Mouse (Mus musculus): ENCODE measurements around the gene Yy2. TPM values are rescaled to one million over a fixed set of nuclear protein-coding genes. Genes with fewer than 3 reads are reported as not detected.

Gene Yy2
- 1.2 TPM for polyA plus RNA-seq (2021)

DNA sequence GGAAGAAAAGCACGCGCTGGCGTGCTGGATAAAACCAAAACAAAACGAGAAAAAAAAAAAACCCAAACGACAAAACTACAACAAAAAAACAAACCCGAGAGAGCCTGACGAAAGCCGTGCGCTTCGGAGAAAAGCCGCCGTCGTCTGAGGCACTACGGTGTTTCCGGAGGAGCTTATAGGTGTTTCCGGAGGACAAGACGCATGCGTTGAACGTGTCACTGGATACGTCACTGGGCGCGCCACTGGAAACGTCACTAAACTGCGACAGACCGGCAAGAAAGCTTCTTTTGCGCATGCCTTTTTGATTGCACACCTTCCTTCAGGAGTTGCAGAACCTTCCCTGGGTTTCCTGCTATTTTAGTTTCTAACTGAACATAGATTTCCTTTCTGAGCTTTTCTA lies at the start of gene Yy2:
Gene Yy2, minus strand, starts transcription at position 146 of the 400 bp plus-strand sequence.
- in situ Hi-C loops (cut with MboI; ENCODE audit: low pct_unique_long_range_greater_than_20kb) = no loop called here
- ChIA-PET CTCF (no interaction called here), POLR2A (interaction anchor here (0.6 kb wide), 1 partner anchor 580 kb away, joined by 4 read pairs; no protein-coding TSS in a partner anchor)
- ATAC-seq = no peak
- no peak for TF ChIP-seq CTCF (IDR thresholded peaks at IDR 0.05)
- peaks cover 13% of the 10 kb centered on the region for H3K27me3 ChIP-seq
- DNase-seq (ENCODE audit: low read depth, low spot score) = no peak

DNA sequence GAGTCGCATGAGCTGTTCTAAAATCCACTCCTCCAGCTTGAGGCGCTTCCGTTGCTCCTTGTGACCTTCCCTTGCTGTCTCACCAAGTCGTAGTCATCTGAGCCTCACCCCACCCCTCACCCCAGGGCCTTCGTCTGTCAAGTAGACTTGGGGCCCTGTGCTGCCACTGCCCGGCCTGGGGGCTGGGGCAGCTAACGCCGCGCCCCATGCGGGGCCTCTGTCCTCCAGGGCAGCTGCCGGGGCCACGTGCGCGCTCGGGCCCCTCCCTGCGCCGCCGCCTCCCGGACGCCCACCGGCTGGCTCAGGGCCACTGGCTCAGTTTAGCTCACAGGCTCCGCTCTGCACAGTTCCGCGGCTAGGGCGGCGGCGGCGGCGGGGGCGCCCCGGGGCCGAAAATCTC lies 44.1 kb upstream of the Yy2 start:
- DNase-seq (ENCODE audit: low read depth, low spot score) (no peak), ATAC-seq (no peak)
- POLR2A ChIA-PET = no interaction called here
- in situ Hi-C loops (cut with MboI; ENCODE audit: low pct_unique_long_range_greater_than_20kb) = no loop called here
- CTCF ChIA-PET = interaction anchor here (0.5 kb wide), 1 partner anchor 1426 kb away, joined by 3 read pairs; no protein-coding TSS in a partner anchor
- H3K27me3 ChIP-seq = peaks cover 9% of the 10 kb centered on the region
- no peak for TF ChIP-seq CTCF (IDR thresholded peaks at IDR 0.05)

DNA sequence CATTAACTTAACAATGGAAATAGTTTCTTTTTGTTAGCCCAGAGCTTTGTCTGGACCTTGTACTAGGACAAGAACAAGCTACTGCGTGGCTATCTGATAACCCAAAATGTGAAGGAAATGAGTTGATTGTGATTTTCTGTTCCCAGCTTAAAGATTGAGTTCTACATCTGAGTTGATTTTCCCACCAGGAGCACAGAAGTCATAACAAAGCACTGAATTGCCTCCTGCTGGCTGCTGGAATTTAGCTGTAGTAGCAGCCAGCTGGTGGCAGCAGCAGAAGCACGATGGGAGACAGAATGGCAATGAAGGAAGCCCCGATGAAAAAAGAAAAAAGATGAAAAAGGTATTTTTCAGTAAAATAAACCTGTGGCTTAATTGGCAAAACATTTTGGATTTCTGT lies 32.7 kb upstream of the Yy2 start:
- CTCF ChIA-PET = interaction anchor here (1.0 to 1.8 kb wide), 3 partner anchors 18 to 43 kb away, joined by 3 to 8 read pairs (median 3); no protein-coding TSS in a partner anchor
- in situ Hi-C loops (cut with MboI; ENCODE audit: low pct_unique_long_range_greater_than_20kb) = no loop called here
- POLR2A ChIA-PET = no interaction called here
- H3K27me3 ChIP-seq = peaks cover 8% of the 10 kb centered on the region
- TF ChIP-seq CTCF (IDR thresholded peaks at IDR 0.05) = no peak
- ATAC-seq = no peak
- no peak for DNase-seq (ENCODE audit: low read depth, low spot score)

DNA sequence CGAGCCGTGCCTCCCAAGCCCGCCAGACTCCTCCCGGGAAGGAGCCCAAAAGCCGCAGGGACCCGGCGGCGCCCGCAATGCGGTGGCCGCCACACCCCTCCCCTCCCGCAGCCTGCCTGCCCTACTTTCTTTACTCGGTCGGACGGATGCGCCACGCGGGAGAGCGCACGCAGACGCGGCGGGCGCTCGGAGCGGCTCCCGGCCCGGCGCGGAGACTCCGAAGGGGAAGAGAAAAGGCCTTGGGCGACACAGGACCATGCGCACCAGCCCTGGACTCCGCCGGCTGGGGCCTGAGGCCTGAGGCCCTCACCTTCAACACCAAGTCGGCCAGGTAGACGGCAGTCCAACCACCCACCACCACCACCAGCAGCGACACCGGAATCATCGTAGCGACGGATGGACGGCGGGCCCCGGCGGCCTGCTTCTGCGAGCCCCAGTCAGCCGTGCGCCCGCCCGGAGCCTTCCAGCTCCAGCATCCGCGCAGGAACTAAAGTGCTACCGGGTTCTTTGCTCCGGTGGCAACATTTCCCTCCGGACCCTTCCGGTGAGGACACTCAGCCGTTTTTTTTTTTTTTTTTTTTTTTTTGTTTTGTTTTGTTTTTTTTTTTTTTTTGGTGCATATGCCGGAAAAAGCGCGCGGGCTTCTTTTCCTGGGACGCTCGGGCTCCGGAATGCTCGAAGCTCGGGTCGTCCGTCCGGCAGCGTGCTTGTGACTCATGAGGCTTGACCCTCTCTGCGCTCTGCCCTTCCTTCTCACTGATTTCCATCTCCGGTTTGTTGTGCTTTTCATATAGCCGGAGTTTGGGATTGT lies 29.6 kb upstream of the Yy2 start, which contains the start of gene Mbtps2:
Gene Mbtps2, minus strand, starts transcription at position 530 of the 811 bp plus-strand sequence.
- DNase-seq (ENCODE audit: low read depth, low spot score) (no peak), ATAC-seq (peak; percentile 57)
- CTCF ChIA-PET = no interaction called here
- H3K27me3 ChIP-seq = peaks cover 9% of the 10 kb centered on the region
- in situ Hi-C loops (cut with MboI; ENCODE audit: low pct_unique_long_range_greater_than_20kb) = no loop called here
- POLR2A ChIA-PET = interaction anchor here (0.7 kb wide), 1 partner anchor 16 kb away, joined by 11 read pairs; no protein-coding TSS in a partner anchor
- TF ChIP-seq CTCF (IDR thresholded peaks at IDR 0.05) = no peak

DNA sequence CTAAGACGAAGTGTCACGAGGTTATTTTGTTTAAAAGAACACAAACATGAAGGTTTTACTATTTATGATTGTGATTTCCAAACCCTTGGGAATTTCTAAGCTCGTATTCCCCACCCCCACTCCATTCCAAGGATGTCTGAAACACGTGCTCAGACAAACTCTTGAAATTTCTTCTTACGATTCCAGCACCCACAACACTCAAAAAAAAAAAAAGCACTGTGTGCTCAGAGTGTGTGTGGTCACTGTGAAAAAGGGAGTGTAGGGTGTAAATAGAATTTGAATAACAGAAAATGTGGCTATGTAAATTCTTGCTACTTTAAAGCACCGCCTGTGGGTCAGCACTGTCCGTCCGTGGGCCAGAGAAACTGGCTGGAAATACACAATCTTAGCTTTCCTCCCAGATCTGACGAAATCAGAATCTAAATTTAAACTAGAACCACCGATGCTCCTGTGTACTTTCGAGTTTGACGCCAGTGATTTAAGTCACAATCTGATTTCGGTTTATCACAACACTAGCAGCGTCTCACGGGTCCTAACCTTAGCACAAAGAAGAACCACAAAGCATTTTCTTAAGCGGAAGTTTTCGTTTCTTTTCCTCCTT lies 28.9 kb upstream of the Yy2 start:
- ChIA-PET POLR2A (interaction anchor here (0.6 to 0.7 kb wide), 3 partner anchors 15 to 96 kb away, joined by 4 to 11 read pairs (median 6); no protein-coding TSS in a partner anchor), CTCF (interaction anchor here (1.1 to 1.5 kb wide), 2 partner anchors 10 to 14 kb away, joined by 3 to 4 read pairs; no protein-coding TSS in a partner anchor)
- in situ Hi-C loops (cut with MboI; ENCODE audit: low pct_unique_long_range_greater_than_20kb) = no loop called here
- no peak for TF ChIP-seq CTCF (IDR thresholded peaks at IDR 0.05)
- DNase-seq (ENCODE audit: low read depth, low spot score) = no peak
- H3K27me3 ChIP-seq = peaks cover 11% of the 10 kb centered on the region
- no peak for ATAC-seq

DNA sequence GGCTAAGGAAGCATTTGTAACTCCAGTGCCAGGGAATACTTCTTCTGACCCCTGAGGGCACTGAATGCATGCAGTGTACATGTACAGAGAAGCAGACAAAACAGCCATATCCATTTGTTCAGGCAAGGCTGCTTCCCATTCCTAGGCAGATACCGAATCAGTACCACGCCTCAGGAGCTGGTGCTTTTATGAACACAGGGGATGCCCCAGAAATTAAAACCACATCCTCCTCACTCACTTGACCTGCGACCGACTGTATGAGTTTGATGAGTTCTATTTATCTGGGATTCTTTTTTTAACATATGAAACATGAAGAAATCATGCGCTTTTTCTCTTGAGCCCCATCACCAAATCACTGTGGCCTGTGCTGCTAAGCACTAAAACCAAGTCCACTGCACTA lies 28.0 kb upstream of the Yy2 start:
- ChIA-PET POLR2A (interaction anchor here (0.6 to 0.7 kb wide), 2 partner anchors 33 to 95 kb away, joined by 4 to 6 read pairs; no protein-coding TSS in a partner anchor), CTCF (interaction anchor here (1.1 to 1.5 kb wide), 2 partner anchors 9 to 13 kb away, joined by 3 to 4 read pairs; no protein-coding TSS in a partner anchor)
- TF ChIP-seq CTCF (IDR thresholded peaks at IDR 0.05) = no peak
- DNase-seq (ENCODE audit: low read depth, low spot score) (no peak), ATAC-seq (no peak)
- peaks cover 16% of the 10 kb centered on the region for H3K27me3 ChIP-seq
- in situ Hi-C loops (cut with MboI; ENCODE audit: low pct_unique_long_range_greater_than_20kb) = no loop called here

DNA sequence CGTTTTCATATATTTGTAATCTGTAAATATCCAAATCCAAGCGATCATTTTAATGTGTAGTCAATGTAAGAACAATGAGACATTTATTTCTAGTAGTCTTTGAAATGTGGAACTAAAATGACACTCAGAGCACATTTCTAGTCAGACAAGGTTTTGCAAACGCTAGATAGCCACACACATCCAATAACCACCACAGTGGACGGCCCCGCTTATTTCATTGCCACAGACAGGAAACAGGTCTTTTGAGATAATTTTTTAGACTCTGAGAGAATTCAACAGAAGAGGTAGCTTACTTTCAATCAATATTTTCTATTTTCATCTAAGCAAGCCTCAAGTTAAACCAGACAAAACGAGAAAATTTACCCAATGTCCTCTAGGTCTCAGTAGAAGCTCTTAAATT lies 27.1 kb upstream of the Yy2 start:
- CTCF ChIA-PET = no interaction called here
- ATAC-seq (no peak), DNase-seq (ENCODE audit: low read depth, low spot score) (no peak)
- in situ Hi-C loops (cut with MboI; ENCODE audit: low pct_unique_long_range_greater_than_20kb) = no loop called here
- POLR2A ChIA-PET = no interaction called here
- peaks cover 12% of the 10 kb centered on the region for H3K27me3 ChIP-seq
- TF ChIP-seq CTCF (IDR thresholded peaks at IDR 0.05) = no peak

DNA sequence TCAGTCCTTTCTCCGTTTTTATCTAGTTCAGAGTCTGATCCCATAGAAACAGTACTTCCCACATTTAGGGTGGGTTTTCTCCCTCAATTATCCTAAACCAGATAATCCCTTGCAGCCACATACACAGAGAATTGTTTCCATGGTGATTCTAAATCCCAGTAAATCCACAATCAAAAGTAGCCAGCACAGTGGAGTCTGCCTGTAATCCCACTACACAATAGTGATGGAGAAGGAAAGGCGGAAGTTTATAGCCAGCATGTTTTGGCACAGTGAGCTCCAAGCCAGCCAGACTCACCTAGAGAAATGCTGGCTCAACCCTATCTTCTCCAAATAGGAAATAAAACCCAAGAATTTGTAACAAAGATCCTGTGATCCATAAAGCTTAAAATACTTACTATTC lies 25.8 kb upstream of the Yy2 start:
- ATAC-seq (no peak), DNase-seq (ENCODE audit: low read depth, low spot score) (no peak)
- POLR2A ChIA-PET = no interaction called here
- in situ Hi-C loops (cut with MboI; ENCODE audit: low pct_unique_long_range_greater_than_20kb) = no loop called here
- H3K27me3 ChIP-seq = peaks cover 11% of the 10 kb centered on the region
- CTCF ChIA-PET = no interaction called here
- TF ChIP-seq CTCF (IDR thresholded peaks at IDR 0.05) = no peak

DNA sequence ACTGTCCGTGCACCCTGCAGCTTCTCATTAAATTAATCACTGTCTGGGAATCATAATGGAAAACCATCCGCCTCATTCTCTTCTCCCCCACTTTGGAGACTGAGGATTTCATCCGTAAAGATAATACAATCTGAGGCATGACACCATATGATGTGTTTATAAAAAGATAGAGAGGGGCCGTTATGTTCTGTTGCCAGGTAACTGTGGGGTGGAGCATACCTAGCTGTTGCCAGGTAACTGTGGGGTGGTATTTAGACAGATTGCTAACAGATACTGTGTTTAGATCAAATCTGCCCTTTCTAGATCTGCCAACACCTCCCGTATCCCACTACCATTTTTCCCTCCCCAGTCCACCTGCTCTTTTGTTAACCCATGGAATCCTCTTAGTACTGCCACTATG lies 18.2 kb upstream of the Yy2 start:
- DNase-seq (ENCODE audit: low read depth, low spot score) (no peak), ATAC-seq (no peak)
- no peaks in the 10 kb centered on the region for H3K27me3 ChIP-seq
- no peak for TF ChIP-seq CTCF (IDR thresholded peaks at IDR 0.05)
- ChIA-PET POLR2A (no interaction called here), CTCF (no interaction called here)
- in situ Hi-C loops (cut with MboI; ENCODE audit: low pct_unique_long_range_greater_than_20kb) = no loop called here

DNA sequence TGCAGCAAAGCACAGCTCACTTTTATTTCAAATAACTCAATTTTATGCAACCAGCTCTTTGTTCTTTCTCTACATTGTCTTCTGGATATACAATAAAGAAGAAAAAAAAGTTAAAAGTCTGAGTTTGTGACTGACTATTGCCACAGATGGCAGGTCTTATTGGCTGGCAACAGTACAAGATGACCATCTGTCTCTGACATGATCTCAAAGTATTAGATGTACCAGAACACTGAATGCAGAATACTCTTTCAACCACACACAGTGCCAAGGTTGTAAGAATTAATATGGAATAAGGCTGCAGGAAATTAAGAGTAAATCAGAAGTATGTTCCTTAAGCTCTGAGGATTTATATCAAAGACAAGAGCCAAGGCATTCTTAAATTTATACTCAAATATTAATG lies 17.6 kb upstream of the Yy2 start:
- POLR2A ChIA-PET = interaction anchor here (0.5 kb wide), 1 partner anchor 274 kb away, joined by 3 read pairs; no protein-coding TSS in a partner anchor
- CTCF ChIA-PET = no interaction called here
- in situ Hi-C loops (cut with MboI; ENCODE audit: low pct_unique_long_range_greater_than_20kb) = no loop called here

DNA sequence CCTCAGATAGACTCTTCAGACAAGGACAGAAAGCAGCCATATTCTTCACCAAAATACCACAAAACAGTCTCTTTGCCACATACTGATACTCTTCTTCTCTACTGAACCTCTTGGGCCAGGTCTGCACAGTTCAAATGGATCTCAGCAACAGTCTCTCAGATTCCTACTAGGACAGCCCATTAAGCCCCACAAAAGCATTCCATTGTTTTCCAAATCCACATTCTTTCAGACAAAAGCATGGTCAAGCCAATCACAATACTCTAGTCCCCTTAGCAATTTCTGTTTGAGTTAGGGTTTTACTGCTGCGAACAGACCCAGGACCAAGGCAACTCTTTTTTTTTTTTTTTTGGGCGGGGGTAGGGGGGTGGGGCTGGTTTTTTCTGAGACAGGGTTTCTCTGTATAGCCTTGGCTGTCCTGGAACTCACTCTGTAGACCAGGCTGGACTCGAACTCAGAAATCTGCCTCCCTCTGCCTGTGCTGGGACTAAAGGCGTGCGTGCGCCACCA lies 10.4 kb upstream of the Yy2 start:
- no peaks in the 10 kb centered on the region for H3K27me3 ChIP-seq
- CTCF ChIA-PET = no interaction called here
- in situ Hi-C loops (cut with MboI; ENCODE audit: low pct_unique_long_range_greater_than_20kb) = loop anchor here (5.0 kb wide), 1 partner anchor 82 kb away; no protein-coding TSS in a partner anchor
- POLR2A ChIA-PET = no interaction called here
- DNase-seq (ENCODE audit: low read depth, low spot score) (no peak), ATAC-seq (no peak)
- no peak for TF ChIP-seq CTCF (IDR thresholded peaks at IDR 0.05)

More for the DNA sequence above, 17.6 kb upstream of the Yy2 start:
- DNase-seq (ENCODE audit: low read depth, low spot score) (no peak), ATAC-seq (no peak)
- TF ChIP-seq CTCF (IDR thresholded peaks at IDR 0.05) = no peak
- H3K27me3 ChIP-seq = no peaks in the 10 kb centered on the region

Data from Patski (cell line).